Mouse (Mus musculus): ENCODE data around the gene Map2.

DNA sequence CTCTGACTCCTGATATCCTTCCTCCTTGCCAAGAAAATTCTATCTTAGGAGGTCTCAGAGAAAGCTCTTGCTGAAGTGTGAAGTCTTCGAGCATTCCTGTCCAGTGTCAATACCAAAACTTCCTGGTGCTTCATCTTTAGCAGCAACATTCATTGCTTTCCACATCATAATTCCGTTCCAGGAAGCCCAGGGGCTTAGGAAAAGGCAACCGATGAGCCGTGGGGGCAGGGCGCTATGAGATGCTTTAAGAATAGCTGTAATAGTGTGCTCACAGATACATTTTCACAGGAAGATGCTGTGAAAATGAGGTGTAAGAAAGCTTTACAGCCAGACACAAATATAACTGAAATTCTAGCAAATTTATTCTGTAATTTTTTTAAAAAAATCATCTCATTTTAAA lies 251.0 kb downstream of the Map2 start:
- TF ChIP-seq CTCF (IDR thresholded peaks at IDR 0.05; ENCODE audit: low read depth, low read length) (no peak), POLR2AphosphoS5 (IDR thresholded peaks at IDR 0.05; ENCODE audit: insufficient replicate concordance, low read depth, low read length) (no peak), GATA1 (IDR thresholded peaks at IDR 0.05; ENCODE audit: borderline replicate concordance, low read length) (no peak)

All from G1E (cell line).